In genomic region chr15:98985240-98985981, GRCm38 (mm10) we compare ENCODE assay signal across 8 mouse cellular contexts. TPM values are rescaled to one million over a fixed set of nuclear protein-coding genes. Genes with fewer than 3 reads are reported as not detected.
DNase-seq lines count a peak whose midpoint lies in the region; ATAC-seq and TF ChIP-seq lines count a peak whose summit lies in the region.

No protein-coding gene starts in this region.

- peak; percentile 97 for DNase-seq in CH12.LX (ENCODE audit: extremely low read depth)
- peak; percentile 51 for DNase-seq in c-Kit-negative CD71-positive TER-119-positive erythroid progenitor cells, embryonic 14.5 days (ENCODE audit: low read depth, low spot score)
- DNase-seq in forebrain, embryonic 10.5 days (ENCODE audit: extremely low spot score, low spot score) = peak; percentile 69
- DNase-seq in kidney, postnatal 14 days = peak; percentile 88
- peak in 2 of 3 experiments; percentile 52 to 80 for DNase-seq in liver, embryonic 14.5 days (ENCODE audit: low read depth in 3 of 3, low spot score in 3 of 3)
- DNase-seq in natural killer cell, adult 2 months (ENCODE audit: low spot score in 2 of 2) = peak; percentile 83 to 84
- peak; percentile 80 for DNase-seq in stomach, postnatal 0 days (ENCODE audit: low spot score)

- dilution Hi-C loops in CH12.LX (cut with MboI; ENCODE audit: extremely low pct_ligation_motif_present, extremely low pct_unique_long_range_greater_than_20kb, low sequenced_read_pairs) = no loop called here

- peak; percentile 87 for TF ChIP-seq EP300 in CH12.LX (IDR thresholded peaks at IDR 0.05; ENCODE audit: low read length)
- TF ChIP-seq EP300 in liver, embryonic 14.5 days (IDR thresholded peaks at IDR 0.05; ENCODE audit: low read depth) = no peak
- TF ChIP-seq EP300 in stomach, postnatal 0 days (optimal IDR thresholded peaks at IDR 0.05) = no peak

- TF ChIP-seq RAD21 in CH12.LX (IDR thresholded peaks at IDR 0.05; ENCODE audit: low read depth, low read length) = no peak

- peaks cover 2 to 33% of the 10 kb centered on the region in 2 experiments; a peak in 2 of 4 replicates for H3K4me1 ChIP-seq in CH12.LX (ENCODE audit: control insufficient read depth in 1 of 2, insufficient read depth in 2 of 2)
- H3K4me1 ChIP-seq in forebrain, embryonic 10.5 days = peaks cover 94% of the 10 kb centered on the region
- peaks cover 54% of the 10 kb centered on the region for H3K4me1 ChIP-seq in heart, embryonic 15.5 days (replicated peaks)
- peaks cover 6 to 12% of the 10 kb centered on the region in 2 experiments for H3K4me1 ChIP-seq in liver, embryonic 14.5 days (replicated peaks; ENCODE audit: control insufficient read depth in 2 of 2, insufficient read depth in 2 of 2, low read length in 1 of 2)
- no peaks in the 10 kb centered on the region for H3K4me1 ChIP-seq in stomach, postnatal 0 days (replicated peaks; ENCODE audit: control insufficient read depth, insufficient read depth)

- no peak for TF ChIP-seq CTCF in CH12.LX (conservative IDR thresholded peaks at IDR 0.05 in 1 of 2, IDR thresholded peaks at IDR 0.05 in 1 of 2; ENCODE audit: low read depth in 2 of 2, low read length in 2 of 2)
- no peak for TF ChIP-seq CTCF in liver, embryonic 14.5 days (IDR thresholded peaks at IDR 0.05; ENCODE audit: low read depth)
- no peak for TF ChIP-seq CTCF in stomach, postnatal 0 days (IDR thresholded peaks at IDR 0.05; ENCODE audit: low read depth)

- WGBS in forebrain, embryonic 10.5 days = 5% methylated on average over 29 of the region's 29 CpGs
- WGBS in heart, embryonic 15.5 days = 2% methylated on average over 29 of the region's 29 CpGs
- WGBS in liver, embryonic 14.5 days (ENCODE audit: insufficient replicate concordance) = 1% methylated on average over 29 of the region's 29 CpGs
- under 1% methylated on average over 29 of the region's 29 CpGs for WGBS in stomach, postnatal 0 days

- peak; percentile 72; the same call in 1 of the 2 replicates for TF ChIP-seq POLR2A in CH12.LX (IDR thresholded peaks at IDR 0.05; ENCODE audit: low read depth, low read length)

- H3K4me2 ChIP-seq in CH12.LX (ENCODE audit: insufficient read depth, low read depth, poor library complexity, severe bottlenecking) = peak overlapping the region; percentile 84
- peak overlapping the region; percentile 62 for H3K4me2 ChIP-seq in heart, embryonic 15.5 days
- peak overlapping the region; percentile 72 for H3K4me2 ChIP-seq in liver, embryonic 14.5 days (ENCODE audit: low read depth)
- H3K4me2 ChIP-seq in stomach, postnatal 0 days (replicated peaks; ENCODE audit: low read depth) = peak overlapping the region; percentile 61

- H3K79me2 ChIP-seq in CH12.LX (replicated peaks; ENCODE audit: control insufficient read depth, extremely low read depth, insufficient read depth, poor library complexity, severe bottlenecking) = no peaks in the 10 kb centered on the region

- no peaks in the 10 kb centered on the region for H3K36me3 ChIP-seq in CH12.LX (replicated peaks in 1 of 2; ENCODE audit: control insufficient read depth in 1 of 2, insufficient read depth in 1 of 2, low read length in 1 of 2)
- no peaks in the 10 kb centered on the region for H3K36me3 ChIP-seq in forebrain, embryonic 10.5 days (replicated peaks)
- no peaks in the 10 kb centered on the region for H3K36me3 ChIP-seq in heart, embryonic 15.5 days
- no peaks in the 10 kb centered on the region for H3K36me3 ChIP-seq in liver, embryonic 14.5 days (replicated peaks; ENCODE audit: control insufficient read depth, insufficient read depth, low read depth)
- H3K36me3 ChIP-seq in stomach, postnatal 0 days (ENCODE audit: control insufficient read depth, insufficient read depth, low read length) = no peaks in the 10 kb centered on the region

- peak overlapping the region; percentile 56 to 78 (median 60) for H3K4me3 ChIP-seq in CH12.LX (replicated peaks in 1 of 3; ENCODE audit: low read depth in 2 of 3, low read length in 2 of 3, poor library complexity in 1 of 3)
- H3K4me3 ChIP-seq in forebrain, embryonic 10.5 days = peak overlapping the region; percentile 51
- H3K4me3 ChIP-seq in heart, embryonic 15.5 days = peak overlapping the region; percentile 55
- peak overlapping the region; percentile 59 to 87 for H3K4me3 ChIP-seq in liver, embryonic 14.5 days (ENCODE audit: insufficient read depth in 1 of 2, low read depth in 2 of 2, low read length in 2 of 2)
- peak overlapping the region; percentile 52 for H3K4me3 ChIP-seq in stomach, postnatal 0 days (ENCODE audit: low read depth, low read length)

- H3K27me3 ChIP-seq in CH12.LX (replicated peaks) = no peaks in the 10 kb centered on the region
- H3K27me3 ChIP-seq in forebrain, embryonic 10.5 days (ENCODE audit: poor library complexity, severe bottlenecking) = peaks cover 29% of the 10 kb centered on the region
- no peaks in the 10 kb centered on the region for H3K27me3 ChIP-seq in heart, embryonic 15.5 days
- H3K27me3 ChIP-seq in liver, embryonic 14.5 days (ENCODE audit: control insufficient read depth, insufficient read depth, low read length) = no peaks in the 10 kb centered on the region
- H3K27me3 ChIP-seq in stomach, postnatal 0 days (ENCODE audit: control insufficient read depth, insufficient read depth, low read length) = no peaks in the 10 kb centered on the region

- H3K9me3 ChIP-seq in CH12.LX (replicated peaks; ENCODE audit: low read length) = no peaks in the 10 kb centered on the region
- no peaks in the 10 kb centered on the region for H3K9me3 ChIP-seq in forebrain, embryonic 10.5 days
- no peaks in the 10 kb centered on the region for H3K9me3 ChIP-seq in heart, embryonic 15.5 days (replicated peaks)
- no peaks in the 10 kb centered on the region for H3K9me3 ChIP-seq in liver, embryonic 14.5 days (ENCODE audit: control insufficient read depth, low read length)
- H3K9me3 ChIP-seq in stomach, postnatal 0 days (ENCODE audit: control insufficient read depth, low read length) = no peaks in the 10 kb centered on the region

- H3K9ac ChIP-seq in CH12.LX (ENCODE audit: insufficient read depth, low read depth) = peak overlapping the region; percentile 79
- H3K9ac ChIP-seq in heart, embryonic 15.5 days = peak overlapping the region; percentile 60
- peak overlapping the region; percentile 68 for H3K9ac ChIP-seq in liver, embryonic 14.5 days (replicated peaks)
- H3K9ac ChIP-seq in stomach, postnatal 0 days (ENCODE audit: low read length) = peak overlapping the region; percentile 79

- H3K27ac ChIP-seq in CH12.LX (ENCODE audit: insufficient read depth, low read depth) = peak overlapping the region; percentile 89
- peak overlapping the region; percentile 92 for H3K27ac ChIP-seq in forebrain, embryonic 10.5 days
- peak overlapping the region; percentile 94 for H3K27ac ChIP-seq in heart, embryonic 15.5 days
- peak overlapping the region; percentile 72 for H3K27ac ChIP-seq in liver, embryonic 14.5 days
- H3K27ac ChIP-seq in stomach, postnatal 0 days (replicated peaks) = peak overlapping the region; percentile 98

- ATAC-seq in heart, embryonic 15.5 days (replicated peaks; ENCODE audit: insufficient number of reproducible peaks, insufficient read depth, low FRiP score, low read depth) = peak; percentile 84
- peak; percentile 82 for ATAC-seq in liver, embryonic 14.5 days (ENCODE audit: insufficient read depth)
- peak; percentile 85 for ATAC-seq in stomach, postnatal 0 days (ENCODE audit: low FRiP score, low TSS enrichment)

- in situ Hi-C loops in CH12.LX (cut with MboI; ENCODE audit: low pct_ligation_motif_present, low pct_unique_long_range_greater_than_20kb, low sequenced_read_pairs) = no loop called here

RNA-seq across cellular contexts. Expression of gene Tuba1a, which starts 31.9 kb away (rescaled TPM):
- total RNA-seq in CH12.LX (2012; rRNA removed) = 153 and 181 TPM in 2 replicates
- total RNA-seq in CH12.LX (2014; rRNA removed) = 438 and 533 TPM in 2 replicates
- polyA plus RNA-seq in CH12.LX (2012; ENCODE audit: insufficient read length, low read depth) = 254 and 283 TPM in 2 replicates
- polyA plus RNA-seq in forebrain, embryonic 10.5 days (2016; fragmentation: Nextera tagmentation; extraction: Ambion mirVana) = 2,769 and 3,107 TPM in 2 replicates
- polyA plus RNA-seq in heart, embryonic 15.5 days (2015; fragmentation: Nextera tagmentation; extraction: Ambion mirVana) = 719 and 906 TPM in 2 replicates
- 44.7 and 62.0 TPM in 2 replicates for polyA plus RNA-seq in liver, embryonic 14.5 days (2012; rRNA removed)
- polyA plus RNA-seq in liver, embryonic 14.5 days (2014; fragmentation: Nextera tagmentation; extraction: Ambion mirVana) = 60.1 and 69.0 TPM in 2 replicates
- 537 and 602 TPM in 2 replicates for polyA plus RNA-seq in stomach, postnatal 0 days (2015; fragmentation: Nextera tagmentation; extraction: Ambion mirVana)

RNA-seq across cellular contexts. Expression of gene Gm49450, which starts 32.1 kb away (rescaled TPM):
- total RNA-seq in CH12.LX (2012; rRNA removed) (0.38 TPM in 1 of 2 replicates, not detected in the other), CH12.LX (2014; rRNA removed) (0.81 and 4.7 TPM in 2 replicates)
- 125 TPM in 1 of 2 replicates, not detected in the other for polyA plus RNA-seq in CH12.LX (2012; ENCODE audit: insufficient read length, low read depth)
- not detected in 2 replicates for polyA plus RNA-seq in forebrain, embryonic 10.5 days (2016; fragmentation: Nextera tagmentation; extraction: Ambion mirVana)
- polyA plus RNA-seq in heart, embryonic 15.5 days (2015; fragmentation: Nextera tagmentation; extraction: Ambion mirVana) = not detected in 2 replicates
- polyA plus RNA-seq in liver, embryonic 14.5 days (2012; rRNA removed) = 0.15 and 6.4 TPM in 2 replicates
- not detected in 2 replicates for polyA plus RNA-seq in liver, embryonic 14.5 days (2014; fragmentation: Nextera tagmentation; extraction: Ambion mirVana)
- not detected in 2 replicates for polyA plus RNA-seq in stomach, postnatal 0 days (2015; fragmentation: Nextera tagmentation; extraction: Ambion mirVana)

RNA-seq across cellular contexts. Expression of gene Tuba1c, which starts 44.3 kb away (rescaled TPM):
- total RNA-seq in CH12.LX (2012; rRNA removed) (178 and 229 TPM in 2 replicates), CH12.LX (2014; rRNA removed) (359 and 390 TPM in 2 replicates)
- polyA plus RNA-seq in CH12.LX (2012; ENCODE audit: insufficient read length, low read depth) = 183 and 220 TPM in 2 replicates
- 160 and 171 TPM in 2 replicates for polyA plus RNA-seq in forebrain, embryonic 10.5 days (2016; fragmentation: Nextera tagmentation; extraction: Ambion mirVana)
- polyA plus RNA-seq in heart, embryonic 15.5 days (2015; fragmentation: Nextera tagmentation; extraction: Ambion mirVana) = 117 and 139 TPM in 2 replicates
- polyA plus RNA-seq in liver, embryonic 14.5 days (2012; rRNA removed) = 273 and 373 TPM in 2 replicates
- 277 and 278 TPM in 2 replicates for polyA plus RNA-seq in liver, embryonic 14.5 days (2014; fragmentation: Nextera tagmentation; extraction: Ambion mirVana)
- polyA plus RNA-seq in stomach, postnatal 0 days (2015; fragmentation: Nextera tagmentation; extraction: Ambion mirVana) = 145 and 159 TPM in 2 replicates

RNA-seq across cellular contexts. Expression of gene Tuba1b, which starts 51.0 kb away (rescaled TPM):
- total RNA-seq in CH12.LX (2012; rRNA removed) = 1,149 and 1,670 TPM in 2 replicates
- 2,803 and 2,960 TPM in 2 replicates for total RNA-seq in CH12.LX (2014; rRNA removed)
- 2,789 and 2,851 TPM in 2 replicates for polyA plus RNA-seq in CH12.LX (2012; ENCODE audit: insufficient read length, low read depth)
- 2,760 and 2,766 TPM in 2 replicates for polyA plus RNA-seq in forebrain, embryonic 10.5 days (2016; fragmentation: Nextera tagmentation; extraction: Ambion mirVana)
- 1,310 and 1,493 TPM in 2 replicates for polyA plus RNA-seq in heart, embryonic 15.5 days (2015; fragmentation: Nextera tagmentation; extraction: Ambion mirVana)
- 1,442 and 1,688 TPM in 2 replicates for polyA plus RNA-seq in liver, embryonic 14.5 days (2012; rRNA removed)
- 1,211 and 1,290 TPM in 2 replicates for polyA plus RNA-seq in liver, embryonic 14.5 days (2014; fragmentation: Nextera tagmentation; extraction: Ambion mirVana)
- 470 and 552 TPM in 2 replicates for polyA plus RNA-seq in stomach, postnatal 0 days (2015; fragmentation: Nextera tagmentation; extraction: Ambion mirVana)

Comparison
In these comparisons a context has a peak if more than half of its experiments do, and no peak if none do; other contexts are left out.
1. Peak in every context shown above with its lines: DNase-seq, ATAC-seq, H3K4me3 ChIP-seq and H3K27ac ChIP-seq.